Mouse (Mus musculus): ENCODE results near the gene Tmcc2.

GRCm38 (mm10) chr1:132334178-132334801, 56.8 kb downstream of the Tmcc2 start:
- TF ChIP-seq POLR2A (IDR thresholded peaks at IDR 0.05; ENCODE audit: control insufficient read depth, extremely low read depth, insufficient read depth, low read length, poor library complexity), result no peak
- no peak for TF ChIP-seq CTCF (IDR thresholded peaks at IDR 0.05; ENCODE audit: borderline replicate concordance, control insufficient read depth, extremely low read depth, insufficient read depth, low read length, poor library complexity)

All from thymus, adult 2 months (tissue).